Mouse (Mus musculus): ENCODE measurements around the gene Twist1. TPM values are rescaled to one million over a fixed set of nuclear protein-coding genes. Genes with fewer than 3 reads are reported as not detected.

Gene Twist1
- 0.19 TPM in 1 of 2 replicates, not detected in the other for polyA plus RNA-seq (2012; ENCODE audit: insufficient read depth, low replicate concordance)

DNA sequence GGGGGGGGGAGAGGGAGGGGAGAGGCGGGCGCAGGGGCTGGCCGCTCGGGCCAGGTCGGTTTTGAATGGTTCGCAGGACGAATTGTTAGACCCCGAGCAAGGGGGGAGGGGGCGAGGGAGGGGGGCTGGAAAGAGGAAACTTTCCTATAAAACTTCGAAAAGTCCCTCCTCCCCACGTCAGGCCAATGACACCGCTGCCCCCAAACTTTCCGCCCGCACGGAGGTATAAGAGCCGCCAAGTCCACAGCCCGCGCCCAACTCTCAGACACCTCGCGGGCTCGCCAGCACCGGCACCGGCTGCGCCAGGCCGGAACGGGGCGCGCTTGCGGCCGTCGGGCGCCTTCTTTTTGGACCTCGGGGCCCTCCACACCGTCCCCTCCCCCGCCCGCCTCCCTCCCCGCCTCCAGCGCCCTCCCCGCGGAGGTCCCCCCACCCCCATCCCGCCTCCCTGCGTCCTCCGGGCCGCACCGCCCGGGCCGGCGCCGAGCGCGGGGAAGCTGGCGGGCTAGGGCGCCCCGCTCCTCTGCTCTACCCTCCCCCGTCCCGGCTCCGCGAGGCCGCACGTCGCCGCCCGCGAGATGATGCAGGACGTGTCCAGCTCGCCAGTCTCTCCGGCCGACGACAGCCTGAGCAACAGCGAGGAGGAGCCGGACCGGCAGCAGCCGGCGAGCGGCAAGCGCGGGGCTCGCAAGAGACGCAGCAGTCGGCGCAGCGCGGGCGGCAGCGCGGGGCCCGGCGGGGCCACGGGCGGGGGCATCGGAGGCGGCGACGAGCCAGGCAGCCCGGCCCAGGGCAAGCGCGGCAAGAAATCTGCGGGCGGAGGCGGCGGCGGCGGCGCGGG, at the start of gene Twist1:
TSS of gene Twist1 (plus strand) at position 272 of the 841 bp plus-strand sequence.
- H3K27me3 ChIP-seq (replicated peaks) = peaks cover 77% of the 10 kb centered on the region
- peaks cover 7% of the 10 kb centered on the region; the same call in 1 of the 2 replicates for H3K9me3 ChIP-seq
- H3K36me3 ChIP-seq (replicated peaks; ENCODE audit: low read length) = no peaks in the 10 kb centered on the region
- peaks cover 42% of the 10 kb centered on the region for H3K4me1 ChIP-seq
- TF ChIP-seq FLI1 (IDR thresholded peaks at IDR 0.05; ENCODE audit: low read length) (no peak), GATA1 (IDR thresholded peaks at IDR 0.05; ENCODE audit: borderline replicate concordance, low read length) (no peak)
- peak within 1 kb of the TSS; percentile 90 for H3K4me3 ChIP-seq (replicated peaks)

DNA sequence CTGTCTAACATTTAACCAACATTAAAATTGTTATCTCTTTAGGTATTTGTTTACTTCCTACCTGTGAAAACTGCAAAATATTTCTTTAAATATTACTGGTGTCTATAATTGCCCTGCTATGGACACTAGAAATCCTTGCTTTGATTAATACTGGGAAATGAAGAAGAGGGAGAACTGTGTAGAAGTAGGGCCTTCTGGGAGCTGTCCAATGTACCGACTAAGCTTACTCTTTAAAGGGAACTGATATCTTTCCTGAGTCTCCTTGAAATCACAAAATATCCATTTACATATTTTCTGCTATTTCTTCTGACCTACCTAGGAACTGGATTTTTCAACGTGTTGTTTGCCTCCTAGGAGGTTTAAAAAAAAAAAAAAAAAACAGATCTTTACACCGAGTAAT, 30.7 kb upstream of the Twist1 start:
- TF ChIP-seq FLI1 (IDR thresholded peaks at IDR 0.05; ENCODE audit: low read length) (no peak), GATA1 (IDR thresholded peaks at IDR 0.05; ENCODE audit: borderline replicate concordance, low read length) (no peak)
- peaks cover 10% of the 10 kb centered on the region; the same call in 1 of the 2 replicates for H3K9me3 ChIP-seq
- no peaks in the 10 kb centered on the region for H3K36me3 ChIP-seq (replicated peaks; ENCODE audit: low read length)
- H3K4me1 ChIP-seq = 0 out of 2 replicates have a peak, but pooled peaks cover 3% of the 10 kb centered on the region
- peaks cover 31% of the 10 kb centered on the region for H3K27me3 ChIP-seq (replicated peaks)
- H3K4me3 ChIP-seq (replicated peaks) = no peak overlapping the region

DNA sequence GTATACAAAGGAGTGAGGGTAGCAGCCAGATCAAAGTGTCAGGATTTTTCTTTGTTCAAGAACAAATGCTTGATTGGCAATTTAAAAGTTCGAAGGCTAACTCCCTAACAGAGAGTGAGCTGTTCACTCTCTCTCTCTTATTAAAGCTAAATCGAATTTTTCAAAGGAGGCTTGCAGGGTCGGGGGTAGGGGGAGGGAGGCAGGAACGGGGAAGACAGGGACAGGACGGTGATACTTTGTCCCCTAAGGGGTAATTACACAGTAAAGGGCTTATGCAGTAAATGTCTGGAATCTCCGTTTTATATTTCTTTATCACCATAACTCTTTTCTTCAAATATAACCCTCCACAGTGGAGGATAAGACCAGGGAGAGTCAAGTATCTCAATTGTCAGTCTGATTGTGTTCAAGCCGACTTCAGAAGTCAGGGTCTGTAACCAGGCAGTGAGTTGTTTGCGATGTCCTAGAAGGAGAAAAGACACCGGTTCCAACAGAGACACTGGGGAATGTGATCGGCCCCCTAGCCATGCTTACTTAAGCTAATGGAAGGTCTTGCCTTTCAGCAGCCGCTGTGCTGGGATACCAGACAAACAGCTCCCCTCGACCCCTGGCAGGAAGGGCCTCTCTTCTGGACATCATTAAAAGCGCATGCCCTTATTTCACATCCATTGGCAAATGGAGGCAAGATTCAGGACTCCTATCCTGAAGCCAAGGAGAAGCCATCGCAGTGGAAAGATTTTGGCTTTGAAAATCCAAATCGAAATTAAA, 30.0 kb upstream of the Twist1 start:
- Histone ChIP-seq H3K27me3 (replicated peaks) (peaks cover 31% of the 10 kb centered on the region), H3K9me3 (peaks cover 10% of the 10 kb centered on the region; the same call in 1 of the 2 replicates), H3K36me3 (replicated peaks; ENCODE audit: low read length) (no peaks in the 10 kb centered on the region), H3K4me1 (0 out of 2 replicates have a peak, but pooled peaks cover 3% of the 10 kb centered on the region), H3K4me3 (replicated peaks) (no peak overlapping the region)
- TF ChIP-seq GATA1 (IDR thresholded peaks at IDR 0.05; ENCODE audit: borderline replicate concordance, low read length) = no peak
- no peak for TF ChIP-seq FLI1 (IDR thresholded peaks at IDR 0.05; ENCODE audit: low read length)

DNA sequence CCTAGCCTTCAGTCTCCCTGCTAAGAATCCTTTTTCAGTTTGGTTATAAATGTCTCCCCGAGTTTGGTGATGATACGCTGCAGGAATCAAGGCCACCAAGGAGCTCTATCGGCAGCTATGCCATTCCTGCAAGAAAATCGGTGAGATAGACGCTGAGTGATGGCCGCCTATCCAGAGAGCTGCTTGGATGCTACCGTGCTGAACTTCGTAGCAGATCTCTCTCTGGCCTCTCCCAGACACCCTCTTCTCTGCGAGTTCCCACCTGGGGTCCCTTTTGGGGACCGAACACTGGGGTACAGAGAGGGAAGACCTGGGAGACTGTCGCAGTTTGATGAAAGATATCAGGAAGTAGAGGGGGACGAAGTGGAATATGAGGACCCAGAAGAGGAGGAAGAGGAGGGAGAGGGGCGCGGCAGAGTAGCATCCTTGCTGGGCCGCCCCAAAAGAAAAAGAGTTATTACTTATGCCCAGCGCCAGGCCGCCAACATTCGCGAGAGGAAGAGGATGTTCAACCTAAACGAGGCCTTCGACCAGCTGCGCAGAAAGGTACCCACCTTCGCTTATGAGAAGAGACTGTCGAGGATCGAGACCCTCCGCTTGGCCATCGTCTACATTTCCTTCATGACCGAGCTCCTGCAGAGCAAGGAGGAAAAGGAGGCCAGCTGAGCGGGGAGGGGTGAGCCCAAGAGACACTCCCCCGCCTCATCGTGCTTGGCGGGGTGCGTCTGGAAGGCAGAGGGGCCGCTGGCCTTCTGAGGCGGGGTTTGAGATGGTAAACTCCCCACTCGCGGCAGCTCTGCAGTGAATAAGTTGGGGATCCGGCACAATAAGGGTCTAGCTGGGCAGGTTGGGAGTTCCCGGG, 28.9 kb upstream of the Twist1 start, which contains the start of gene Ferd3l:
TSS of gene Ferd3l (plus strand) at position 95 of the 862 bp plus-strand sequence.
- TF ChIP-seq FLI1 (IDR thresholded peaks at IDR 0.05; ENCODE audit: low read length) (no peak), GATA1 (IDR thresholded peaks at IDR 0.05; ENCODE audit: borderline replicate concordance, low read length) (no peak)

DNA sequence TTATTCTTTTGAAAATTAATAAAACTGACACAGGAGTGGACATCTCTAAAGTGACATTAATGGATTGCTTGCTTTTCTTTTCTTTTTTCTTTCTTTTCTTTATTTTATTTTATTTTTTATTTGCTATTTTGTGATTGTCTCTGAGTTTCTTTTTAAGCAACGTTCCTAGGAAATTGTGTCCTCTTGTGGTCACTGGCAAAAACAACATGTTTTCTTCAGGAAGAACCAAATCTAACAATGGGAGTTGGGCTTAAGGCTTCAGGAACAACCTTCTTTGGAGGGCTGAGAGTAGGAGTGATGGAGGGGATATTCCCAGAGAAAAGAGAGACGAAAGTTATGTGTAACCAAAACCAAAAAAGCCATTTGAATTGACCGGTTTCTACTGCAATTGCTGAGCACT, 4.6 kb upstream of the Twist1 start:
- H3K27me3 ChIP-seq (replicated peaks) = peaks cover 45% of the 10 kb centered on the region
- H3K36me3 ChIP-seq (replicated peaks; ENCODE audit: low read length) = no peaks in the 10 kb centered on the region
- H3K9me3 ChIP-seq = peaks cover 5% of the 10 kb centered on the region; the same call in 1 of the 2 replicates
- no peak for TF ChIP-seq FLI1 (IDR thresholded peaks at IDR 0.05; ENCODE audit: low read length)
- no peak for TF ChIP-seq GATA1 (IDR thresholded peaks at IDR 0.05; ENCODE audit: borderline replicate concordance, low read length)
- H3K4me3 ChIP-seq (replicated peaks) = no peak overlapping the region
- peaks cover 23% of the 10 kb centered on the region for H3K4me1 ChIP-seq

More for the DNA sequence above, 28.9 kb upstream of the Twist1 start, which contains the start of gene Ferd3l:
- no peaks in the 10 kb centered on the region for H3K36me3 ChIP-seq (replicated peaks; ENCODE audit: low read length)
- H3K4me3 ChIP-seq (replicated peaks) = no peak within 1 kb of the TSS
- H3K4me1 ChIP-seq = 0 out of 2 replicates have a peak, but pooled peaks cover 3% of the 10 kb centered on the region
- peaks cover 31% of the 10 kb centered on the region for H3K27me3 ChIP-seq (replicated peaks)
- peaks cover 10% of the 10 kb centered on the region; the same call in 1 of the 2 replicates for H3K9me3 ChIP-seq

DNA sequence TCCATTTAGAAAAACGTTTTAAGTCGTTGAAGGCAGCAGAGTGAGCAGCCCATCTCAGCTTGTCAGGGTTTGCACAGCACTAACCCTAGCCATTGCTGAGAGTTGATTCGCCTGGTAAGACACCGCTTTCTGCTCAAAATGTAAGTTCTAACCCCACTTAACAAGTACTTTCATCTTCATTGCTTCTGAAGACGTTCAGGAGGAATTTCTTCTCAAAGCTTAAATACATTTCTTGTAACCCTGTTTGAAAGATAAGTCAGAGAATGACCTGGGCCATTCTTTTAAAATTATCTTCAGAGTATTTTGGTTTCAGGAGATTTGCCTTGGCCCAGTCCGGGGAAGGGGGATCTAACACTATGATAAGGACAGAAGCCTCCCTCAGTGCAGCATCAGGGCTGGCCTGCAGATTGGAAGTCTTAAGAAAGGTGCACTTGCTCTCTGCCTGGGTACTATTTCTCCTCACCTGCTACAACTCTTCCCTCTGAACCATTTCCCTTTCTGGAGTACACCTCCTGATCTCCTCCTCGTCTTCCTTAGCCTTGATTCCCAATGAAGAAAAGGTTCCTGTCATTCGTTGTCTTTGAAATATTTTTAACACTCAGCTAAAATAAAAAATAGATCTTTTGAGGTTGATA, 2.4 kb upstream of the Twist1 start:
- Histone ChIP-seq H3K27me3 (replicated peaks) (peaks cover 63% of the 10 kb centered on the region), H3K36me3 (replicated peaks; ENCODE audit: low read length) (no peaks in the 10 kb centered on the region), H3K4me1 (peaks cover 37% of the 10 kb centered on the region), H3K9me3 (peaks cover 5% of the 10 kb centered on the region; the same call in 1 of the 2 replicates), H3K4me3 (replicated peaks) (no peak overlapping the region)
- no peak for TF ChIP-seq FLI1 (IDR thresholded peaks at IDR 0.05; ENCODE audit: low read length)

DNA sequence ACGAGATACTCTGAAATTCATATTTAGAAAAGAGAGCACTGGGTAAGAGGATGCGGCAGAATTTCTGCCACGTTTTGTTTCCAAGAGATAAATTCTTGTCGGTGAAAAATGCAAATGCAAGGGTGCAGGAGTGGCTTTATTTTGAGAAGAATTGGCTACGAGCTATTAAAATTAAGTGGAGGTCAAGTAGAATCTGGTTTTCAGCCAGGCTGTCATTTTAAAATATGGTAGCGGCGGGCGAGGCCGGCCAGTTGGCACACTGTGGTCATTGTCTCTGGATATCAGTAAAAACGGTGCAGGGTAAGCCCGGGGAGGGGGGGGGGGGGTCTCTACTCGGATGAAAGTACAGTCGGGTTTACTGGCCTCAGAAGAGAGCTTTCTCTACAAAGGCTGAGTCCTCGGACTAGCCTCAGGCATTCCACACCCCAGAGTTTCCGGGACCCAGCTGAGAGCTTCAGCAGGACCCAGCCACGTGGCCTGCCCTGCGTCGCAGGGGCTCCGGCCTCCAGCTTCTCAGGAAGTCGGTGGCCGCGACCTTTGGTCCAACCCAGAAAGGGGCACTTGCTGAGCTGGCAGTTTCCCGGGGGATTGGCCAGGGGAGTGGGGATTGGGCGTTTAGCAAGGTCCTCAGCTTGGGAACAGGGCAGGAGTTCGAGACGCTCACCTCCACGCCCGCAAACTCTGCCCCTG, 1.7 kb upstream of the Twist1 start:
- Histone ChIP-seq H3K9me3 (peaks cover 5% of the 10 kb centered on the region; the same call in 1 of the 2 replicates), H3K4me3 (replicated peaks) (peak overlapping the region; percentile 10), H3K27me3 (replicated peaks) (peaks cover 62% of the 10 kb centered on the region), H3K36me3 (replicated peaks; ENCODE audit: low read length) (no peaks in the 10 kb centered on the region), H3K4me1 (peaks cover 37% of the 10 kb centered on the region)
- TF ChIP-seq GATA1 (IDR thresholded peaks at IDR 0.05; ENCODE audit: borderline replicate concordance, low read length) (no peak), FLI1 (IDR thresholded peaks at IDR 0.05; ENCODE audit: low read length) (no peak)
